Mouse (Mus musculus): ENCODE measurements around the gene Gm42906. TPM values are rescaled to one million over a fixed set of nuclear protein-coding genes. Genes with fewer than 3 reads are reported as not detected.

Gene Gm42906
- polyA plus RNA-seq, 1 experiment = not detected

DNA sequence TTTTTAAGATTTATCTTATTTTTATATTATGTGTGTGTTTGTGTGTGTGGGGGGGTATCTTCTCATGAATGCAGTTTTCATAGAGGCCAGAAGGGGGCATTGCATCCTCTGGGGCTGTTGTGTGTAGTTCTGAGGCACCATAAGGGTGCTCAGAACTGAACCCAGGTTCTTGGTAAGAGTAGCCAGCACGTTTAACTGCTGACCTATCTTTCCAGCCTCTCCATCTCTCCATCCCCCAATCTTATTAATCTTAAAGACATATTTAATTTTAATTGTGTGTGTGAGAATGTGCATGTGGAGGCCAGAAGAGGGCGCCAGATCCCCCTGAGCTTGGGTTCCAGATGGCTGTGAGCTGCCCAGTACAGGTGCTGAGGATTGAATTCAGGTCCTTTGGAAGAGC is 325.7 kb downstream of the Gm42906 start:
- no peak overlapping the region for H3K9ac ChIP-seq (ENCODE audit: low read depth, poor library complexity, severe bottlenecking)
- no peaks in the 10 kb centered on the region for H3K27me3 ChIP-seq (ENCODE audit: control insufficient read depth, insufficient read depth, low read length, poor library complexity, severe bottlenecking)
- no peaks in the 10 kb centered on the region for H3K4me1 ChIP-seq (ENCODE audit: control insufficient read depth, insufficient read depth, low read length)
- no peak overlapping the region for H3K4me3 ChIP-seq (ENCODE audit: low read depth, low read length)
- no peaks in the 10 kb centered on the region for H3K9me3 ChIP-seq (replicated peaks; ENCODE audit: control insufficient read depth, insufficient read depth, low read length, poor library complexity, severe bottlenecking)
- H3K36me3 ChIP-seq (ENCODE audit: control insufficient read depth, insufficient read depth, low read length, poor library complexity, severe bottlenecking) = no peaks in the 10 kb centered on the region
- TF ChIP-seq POLR2A (IDR thresholded peaks at IDR 0.05; ENCODE audit: insufficient read depth, low read length) (no peak), CTCF (IDR thresholded peaks at IDR 0.05; ENCODE audit: low read depth, low read length) (peak; percentile 61)
- H3K27ac ChIP-seq (ENCODE audit: insufficient read depth, low read length) = no peak overlapping the region

DNA sequence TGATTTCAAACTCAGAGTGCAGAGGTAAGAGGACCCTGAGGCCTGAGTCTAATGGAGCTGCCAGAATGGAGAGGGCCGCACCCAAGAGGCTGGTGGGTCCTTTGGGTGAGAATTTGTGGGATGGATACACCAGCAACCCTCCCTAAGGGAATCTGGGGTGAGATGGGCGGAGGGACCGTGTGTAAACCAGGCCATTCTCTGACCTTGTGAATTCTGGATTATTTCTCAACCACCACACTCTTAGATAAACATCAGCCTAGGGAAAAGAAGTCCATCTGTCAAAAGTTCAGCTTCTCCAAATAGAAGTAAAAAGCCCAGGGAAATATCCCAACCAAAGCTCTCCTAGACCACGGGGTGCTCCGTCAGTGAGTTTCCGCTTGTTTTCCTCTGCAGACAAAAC is 332.0 kb downstream of the Gm42906 start:
- H3K36me3 ChIP-seq (ENCODE audit: control insufficient read depth, insufficient read depth, low read length, poor library complexity, severe bottlenecking) = no peaks in the 10 kb centered on the region
- H3K9ac ChIP-seq (ENCODE audit: low read depth, poor library complexity, severe bottlenecking) = no peak overlapping the region
- no peak for TF ChIP-seq POLR2A (IDR thresholded peaks at IDR 0.05; ENCODE audit: insufficient read depth, low read length)
- TF ChIP-seq EP300 (IDR thresholded peaks at IDR 0.05; ENCODE audit: insufficient read depth, low read depth, low read length) = no peak
- TF ChIP-seq CTCF (IDR thresholded peaks at IDR 0.05; ENCODE audit: low read depth, low read length) = no peak
- H3K9me3 ChIP-seq (replicated peaks; ENCODE audit: control insufficient read depth, insufficient read depth, low read length, poor library complexity, severe bottlenecking) = no peaks in the 10 kb centered on the region
- no peak overlapping the region for H3K4me3 ChIP-seq (ENCODE audit: low read depth, low read length)
- H3K27ac ChIP-seq (ENCODE audit: insufficient read depth, low read length) = no peak overlapping the region
- H3K4me1 ChIP-seq (ENCODE audit: control insufficient read depth, insufficient read depth, low read length) = no peaks in the 10 kb centered on the region
- no peaks in the 10 kb centered on the region for H3K27me3 ChIP-seq (ENCODE audit: control insufficient read depth, insufficient read depth, low read length, poor library complexity, severe bottlenecking)

DNA sequence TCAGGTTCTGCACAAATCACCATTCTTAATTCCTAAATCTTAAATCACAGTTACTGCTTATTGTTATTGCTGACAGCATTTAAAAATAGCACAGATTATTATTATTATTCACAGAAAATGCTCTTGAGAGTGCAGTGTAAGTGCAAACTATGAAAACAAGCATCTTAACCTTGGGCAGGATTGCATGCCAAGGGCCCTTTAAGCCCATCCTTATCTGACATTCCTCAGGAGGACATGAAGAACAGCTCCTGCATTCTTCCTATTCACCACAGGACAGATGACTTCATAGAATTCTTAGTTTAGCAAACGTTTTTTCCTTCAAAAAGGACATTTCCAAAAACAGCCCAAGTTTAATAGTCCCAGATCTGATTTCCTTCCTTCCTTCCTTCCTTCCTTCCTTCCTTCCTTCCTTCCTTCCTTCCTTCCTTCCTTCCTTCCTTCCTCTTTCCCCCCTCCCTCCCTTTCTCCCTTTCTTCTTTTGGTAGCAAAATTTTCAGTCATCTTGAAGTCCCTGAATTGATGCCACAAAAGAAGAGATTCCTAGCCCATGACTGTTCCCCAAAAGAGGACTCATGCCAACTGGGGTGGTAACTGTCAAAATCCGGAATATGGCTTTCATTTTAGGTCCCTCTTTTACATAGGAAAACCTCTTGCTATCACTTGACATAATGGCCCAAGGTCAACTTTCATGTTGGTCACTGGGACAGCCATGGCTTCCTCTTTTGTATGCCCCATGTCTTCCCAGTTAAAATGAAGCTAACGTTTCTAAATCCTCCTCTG is 334.9 kb downstream of the Gm42906 start:
- H3K27ac ChIP-seq (ENCODE audit: insufficient read depth, low read length) = no peak overlapping the region
- no peak overlapping the region for H3K9ac ChIP-seq (ENCODE audit: low read depth, poor library complexity, severe bottlenecking)
- no peaks in the 10 kb centered on the region for H3K27me3 ChIP-seq (ENCODE audit: control insufficient read depth, insufficient read depth, low read length, poor library complexity, severe bottlenecking)
- no peaks in the 10 kb centered on the region for H3K4me1 ChIP-seq (ENCODE audit: control insufficient read depth, insufficient read depth, low read length)
- no peak for TF ChIP-seq EP300 (IDR thresholded peaks at IDR 0.05; ENCODE audit: insufficient read depth, low read depth, low read length)
- TF ChIP-seq POLR2A (IDR thresholded peaks at IDR 0.05; ENCODE audit: insufficient read depth, low read length) = no peak
- TF ChIP-seq CTCF (IDR thresholded peaks at IDR 0.05; ENCODE audit: low read depth, low read length) = no peak
- no peaks in the 10 kb centered on the region for H3K36me3 ChIP-seq (ENCODE audit: control insufficient read depth, insufficient read depth, low read length, poor library complexity, severe bottlenecking)
- no peak overlapping the region for H3K4me3 ChIP-seq (ENCODE audit: low read depth, low read length)
- H3K9me3 ChIP-seq (replicated peaks; ENCODE audit: control insufficient read depth, insufficient read depth, low read length, poor library complexity, severe bottlenecking) = no peaks in the 10 kb centered on the region

DNA sequence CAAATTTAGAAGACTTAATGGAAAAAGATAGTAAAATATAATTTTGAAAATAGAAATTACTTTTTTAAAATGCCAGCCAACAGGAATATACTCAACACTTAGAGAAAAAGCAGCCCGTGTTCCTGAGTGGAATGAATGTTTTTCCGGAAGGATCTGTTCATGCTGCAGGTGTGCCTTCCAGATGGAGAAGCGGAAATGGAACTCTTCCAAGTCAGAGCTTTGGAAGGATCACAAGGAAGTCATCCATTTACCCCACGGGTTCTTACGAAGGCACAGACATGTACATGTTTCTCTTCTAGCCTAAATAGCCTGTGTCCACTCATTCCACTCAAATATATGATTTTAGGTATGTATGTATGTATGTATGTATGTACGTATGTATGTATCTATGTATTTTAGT is 337.0 kb downstream of the Gm42906 start:
- Histone ChIP-seq H3K4me1 (ENCODE audit: control insufficient read depth, insufficient read depth, low read length) (no peaks in the 10 kb centered on the region), H3K9me3 (replicated peaks; ENCODE audit: control insufficient read depth, insufficient read depth, low read length, poor library complexity, severe bottlenecking) (no peaks in the 10 kb centered on the region)

DNA sequence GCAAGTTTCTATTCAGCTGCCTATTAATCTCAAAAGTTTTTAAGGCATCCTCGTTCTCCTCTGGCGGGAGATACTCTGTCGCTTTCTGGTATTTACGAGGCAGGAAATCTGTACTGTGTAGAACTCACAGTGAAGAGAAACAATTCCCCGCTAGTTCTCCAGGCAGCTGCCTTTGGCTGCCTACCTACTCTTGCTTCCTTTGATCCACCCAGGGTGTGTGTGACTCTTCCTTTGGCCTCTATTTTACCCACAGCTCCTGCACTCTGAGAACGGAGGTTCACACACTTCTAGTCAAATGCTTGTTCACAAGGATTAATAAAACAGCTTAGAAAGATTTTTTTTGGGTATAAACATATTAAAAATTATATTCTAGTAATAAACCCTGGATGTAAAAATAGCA is 338.8 kb downstream of the Gm42906 start:
- no peaks in the 10 kb centered on the region for H3K36me3 ChIP-seq (ENCODE audit: control insufficient read depth, insufficient read depth, low read length, poor library complexity, severe bottlenecking)
- TF ChIP-seq POLR2A (IDR thresholded peaks at IDR 0.05; ENCODE audit: insufficient read depth, low read length) = no peak
- TF ChIP-seq CTCF (IDR thresholded peaks at IDR 0.05; ENCODE audit: low read depth, low read length) = no peak
- TF ChIP-seq EP300 (IDR thresholded peaks at IDR 0.05; ENCODE audit: insufficient read depth, low read depth, low read length) = no peak
- no peaks in the 10 kb centered on the region for H3K4me1 ChIP-seq (ENCODE audit: control insufficient read depth, insufficient read depth, low read length)
- no peak overlapping the region for H3K4me3 ChIP-seq (ENCODE audit: low read depth, low read length)
- H3K27ac ChIP-seq (ENCODE audit: insufficient read depth, low read length) = no peak overlapping the region
- no peaks in the 10 kb centered on the region for H3K9me3 ChIP-seq (replicated peaks; ENCODE audit: control insufficient read depth, insufficient read depth, low read length, poor library complexity, severe bottlenecking)
- no peaks in the 10 kb centered on the region; the same call in 1 of the 2 replicates for H3K27me3 ChIP-seq (ENCODE audit: control insufficient read depth, insufficient read depth, low read length, poor library complexity, severe bottlenecking)
- no peak overlapping the region for H3K9ac ChIP-seq (ENCODE audit: low read depth, poor library complexity, severe bottlenecking)

More for the DNA sequence above, 337.0 kb downstream of the Gm42906 start:
- Histone ChIP-seq H3K36me3 (ENCODE audit: control insufficient read depth, insufficient read depth, low read length, poor library complexity, severe bottlenecking) (no peaks in the 10 kb centered on the region), H3K9ac (ENCODE audit: low read depth, poor library complexity, severe bottlenecking) (no peak overlapping the region), H3K27me3 (ENCODE audit: control insufficient read depth, insufficient read depth, low read length, poor library complexity, severe bottlenecking) (no peaks in the 10 kb centered on the region), H3K27ac (ENCODE audit: insufficient read depth, low read length) (no peak overlapping the region), H3K4me3 (ENCODE audit: low read depth, low read length) (no peak overlapping the region)
- no peak for TF ChIP-seq CTCF (IDR thresholded peaks at IDR 0.05; ENCODE audit: low read depth, low read length)
- no peak for TF ChIP-seq POLR2A (IDR thresholded peaks at IDR 0.05; ENCODE audit: insufficient read depth, low read length)
- no peak for TF ChIP-seq EP300 (IDR thresholded peaks at IDR 0.05; ENCODE audit: insufficient read depth, low read depth, low read length)

DNA sequence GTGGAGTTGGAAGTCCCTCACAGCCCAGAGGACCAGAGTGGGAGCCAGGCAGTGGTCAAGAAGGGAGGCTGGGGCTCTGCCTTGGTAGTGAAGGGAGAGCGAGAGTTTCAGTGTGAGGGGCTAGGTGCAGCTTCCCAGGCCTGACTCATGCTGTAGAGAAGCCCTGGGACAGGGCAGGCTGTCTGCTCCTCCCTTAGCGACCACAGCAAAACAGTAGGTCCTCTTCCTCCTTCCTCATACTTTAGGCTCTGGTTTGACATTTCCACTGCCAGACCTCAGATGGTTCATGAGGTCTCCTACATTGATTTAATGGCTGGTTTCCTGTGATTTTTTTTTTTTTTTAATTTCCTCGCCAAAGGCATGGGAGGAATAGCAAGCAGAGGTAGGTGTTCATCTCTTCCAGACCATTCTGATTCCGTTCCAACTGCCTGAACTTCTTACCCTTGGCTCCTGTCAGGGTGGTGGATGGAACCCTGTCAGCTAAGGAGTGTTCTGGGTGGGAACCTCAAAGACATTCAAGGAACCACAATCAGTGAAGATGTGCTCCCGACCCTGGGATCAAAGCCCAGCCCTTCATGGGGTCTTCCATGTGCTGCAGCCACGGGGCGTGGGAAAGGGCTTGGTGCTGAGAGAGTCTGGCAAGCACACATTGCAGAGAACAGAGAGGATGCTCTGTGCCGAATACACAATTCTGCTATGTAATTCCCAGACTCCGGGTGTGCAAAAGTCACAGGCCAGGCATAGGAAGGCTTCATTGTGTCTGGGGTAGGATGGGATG is 341.3 kb downstream of the Gm42906 start:
- Histone ChIP-seq H3K4me3 (ENCODE audit: low read depth, low read length) (no peak overlapping the region), H3K27me3 (ENCODE audit: control insufficient read depth, insufficient read depth, low read length, poor library complexity, severe bottlenecking) (no peaks in the 10 kb centered on the region; the same call in 1 of the 2 replicates), H3K36me3 (ENCODE audit: control insufficient read depth, insufficient read depth, low read length, poor library complexity, severe bottlenecking) (no peaks in the 10 kb centered on the region), H3K27ac (ENCODE audit: insufficient read depth, low read length) (no peak overlapping the region), H3K9me3 (replicated peaks; ENCODE audit: control insufficient read depth, insufficient read depth, low read length, poor library complexity, severe bottlenecking) (no peaks in the 10 kb centered on the region), H3K9ac (ENCODE audit: low read depth, poor library complexity, severe bottlenecking) (no peak overlapping the region), H3K4me1 (ENCODE audit: control insufficient read depth, insufficient read depth, low read length) (no peaks in the 10 kb centered on the region)
- TF ChIP-seq POLR2A (IDR thresholded peaks at IDR 0.05; ENCODE audit: insufficient read depth, low read length) (no peak), EP300 (IDR thresholded peaks at IDR 0.05; ENCODE audit: insufficient read depth, low read depth, low read length) (no peak), CTCF (IDR thresholded peaks at IDR 0.05; ENCODE audit: low read depth, low read length) (no peak)
